Mouse (Mus musculus) intestine, embryonic 15.5 days (tissue): ENCODE data around the gene Rassf2. TPM values are rescaled to one million over a fixed set of nuclear protein-coding genes. Genes with fewer than 3 reads are reported as not detected.

ENCODE experiments used
- ATAC-seq: fragments of 200-750 bp; cut with Nextera tagmentation; 2 replicates; pipeline ENCODE4 v1.8.0; 2017; ENCODE audit warnings: moderate TSS enrichment, moderate library complexity
- H3K27ac ChIP-seq: fragments of 300-500 bp; sonication (generic); 2 replicates; pipeline ENCODE4 v1.5.1; 2015; ENCODE audit warnings: mild to moderate bottlenecking, inconsistent platforms
- H3K27me3 ChIP-seq: fragments of 300-500 bp; sonication (generic); replicated peaks from 2 replicates; pipeline ENCODE4 v1.6.1; 2015; ENCODE audit warnings: inconsistent platforms
- H3K36me3 ChIP-seq: fragments of 300-500 bp; sonication (generic); 2 replicates; pipeline ENCODE4 v1.6.1; 2015; ENCODE audit warnings: inconsistent platforms
- H3K4me1 ChIP-seq: fragments of 300-500 bp; sonication (generic); replicated peaks from 2 replicates; pipeline ENCODE4 v1.6.1; 2015; ENCODE audit warnings: inconsistent platforms
- H3K4me2 ChIP-seq: fragments of 300-500 bp; sonication (generic); replicated peaks from 2 replicates; pipeline ENCODE4 v1.6.1; 2015; ENCODE audit warnings: mild to moderate bottlenecking, inconsistent platforms
- H3K4me3 ChIP-seq: fragments of 300-500 bp; sonication (generic); replicated peaks from 2 replicates; pipeline ENCODE4 v1.5.1; 2015; ENCODE audit warnings: inconsistent platforms
- H3K9ac ChIP-seq: fragments of 300-500 bp; sonication (generic); 2 replicates; pipeline ENCODE4 v1.6.1; 2015; ENCODE audit warnings: inconsistent platforms
- H3K9me3 ChIP-seq: fragments of 300-500 bp; sonication (generic); 2 replicates; pipeline ENCODE4 v1.6.1; 2016; ENCODE audit warnings: inconsistent platforms
- WGBS: fragments of 180-500 bp; shearing (Covaris S2); methylation state at CpG from one replicate; pipeline ENCODE4 v1.1.7; 2015; 5-methylcytosine and 5-hydroxymethylcytosine counted together
- polyA plus RNA-seq: library from polyadenylated mRNA; unstranded; fragments of >200 nt; fragmentation: Nextera tagmentation; extraction: Ambion mirVana; gene quantifications from 2 replicates; pipeline ENCODE4 v1.2.1, GENCODE M21; 2015

Rassf2 gene
- polyA plus RNA-seq, 1 experiment from 2014 or later, result 7.6 TPM

- Histone ChIP-seq H3K9me3 (no peaks in the 10 kb centered on the region), H3K27me3 (no peaks in the 10 kb centered on the region), H3K36me3 (no peaks in the 10 kb centered on the region), H3K4me1 (0 out of 2 replicates have a peak, but pooled peaks cover 3% of the 10 kb centered on the region), H3K27ac (no peak overlapping the region), H3K4me3 (no peak overlapping the region), H3K9ac (no peak overlapping the region), H3K4me2 (no peak overlapping the region)
- whole genome bisulfite sequencing, result 72% methylated on average over 3 of the region's 3 CpGs
- 0 out of 2 replicates have a peak, but pooled peaks have one; percentile 40 for ATAC-seq
Measured at GRCm38 (mm10) chr2:132049491-132049890, 19.4 kb upstream of the Rassf2 start.

DNA sequence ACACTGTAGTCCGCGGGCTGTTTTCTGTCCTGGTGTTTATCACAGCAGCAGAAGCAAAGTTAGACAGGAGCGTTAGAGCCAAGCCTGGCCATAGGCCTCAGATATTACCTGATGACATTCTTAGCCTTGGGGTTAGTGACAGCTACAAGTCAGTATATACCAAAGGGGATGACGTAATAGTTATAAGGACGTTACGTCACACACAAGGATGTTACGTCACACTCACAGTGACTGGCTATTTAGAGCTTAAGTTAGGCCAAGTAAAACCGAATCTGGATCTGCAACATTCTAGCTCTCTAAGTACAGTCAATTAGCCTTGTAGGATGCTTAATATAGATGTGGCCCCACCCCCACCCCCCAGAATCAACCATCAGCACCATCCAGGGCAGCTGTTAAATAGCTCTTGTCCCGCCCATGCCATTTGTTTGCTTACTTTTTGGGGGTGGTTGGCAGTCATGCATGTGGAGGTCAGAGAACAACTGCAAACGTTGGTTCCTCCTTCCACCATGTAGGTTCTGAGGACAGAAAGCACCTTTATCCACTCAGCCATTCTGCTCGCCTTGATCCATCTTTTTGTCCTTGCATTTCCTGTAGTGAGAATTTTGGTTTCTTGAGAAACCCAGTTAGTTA, 18.2 kb upstream of the Rassf2 start:
- ATAC-seq, result no peak; the same call in 1 of the 2 replicates
- no peaks in the 10 kb centered on the region for H3K27me3 ChIP-seq
- H3K4me3 ChIP-seq, result no peak overlapping the region
- no peaks in the 10 kb centered on the region for H3K9me3 ChIP-seq
- no peaks in the 10 kb centered on the region for H3K36me3 ChIP-seq
- WGBS, result 65% methylated on average over 11 of the region's 11 CpGs
- 0 out of 2 replicates have a peak, but pooled peaks cover 3% of the 10 kb centered on the region for H3K4me1 ChIP-seq
- no peak overlapping the region for H3K4me2 ChIP-seq
- no peak overlapping the region for H3K9ac ChIP-seq
- H3K27ac ChIP-seq, result no peak overlapping the region

GRCm38 (mm10) chr2:132047364-132047763, 17.3 kb upstream of the Rassf2 start:
- no peak overlapping the region for H3K27ac ChIP-seq
- 77% methylated on average over 4 of the region's 4 CpGs for WGBS
- H3K9me3 ChIP-seq, result no peaks in the 10 kb centered on the region
- H3K4me3 ChIP-seq, result no peak overlapping the region
- no peak overlapping the region for H3K4me2 ChIP-seq
- no peak overlapping the region for H3K9ac ChIP-seq
- ATAC-seq, result no peak
- H3K36me3 ChIP-seq, result no peaks in the 10 kb centered on the region
- no peaks in the 10 kb centered on the region for H3K27me3 ChIP-seq
- H3K4me1 ChIP-seq, result 0 out of 2 replicates have a peak, but pooled peaks cover 7% of the 10 kb centered on the region

DNA sequence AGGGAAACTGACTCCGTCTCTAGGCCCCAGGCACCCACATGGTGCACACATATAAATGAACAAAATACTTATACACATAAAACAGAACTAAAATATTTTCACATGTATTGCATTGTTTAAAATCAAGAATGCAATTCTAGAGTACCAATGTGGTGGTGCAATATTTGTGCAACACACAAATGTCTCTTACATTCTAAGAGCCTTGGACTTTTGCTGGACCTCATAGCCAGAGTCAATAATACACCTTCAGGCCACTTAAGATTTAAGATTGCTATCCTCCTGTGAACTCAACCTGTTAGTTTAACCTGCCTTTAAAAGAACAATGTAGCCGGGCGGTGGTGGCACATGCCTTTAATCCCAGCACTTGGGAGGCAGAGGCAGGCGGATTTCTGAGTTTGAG, 16.6 kb upstream of the Rassf2 start:
- Histone ChIP-seq H3K27ac (no peak overlapping the region), H3K4me3 (no peak overlapping the region), H3K36me3 (no peaks in the 10 kb centered on the region), H3K4me2 (no peak overlapping the region), H3K4me1 (0 out of 2 replicates have a peak, but pooled peaks cover 7% of the 10 kb centered on the region), H3K9me3 (no peaks in the 10 kb centered on the region), H3K27me3 (no peaks in the 10 kb centered on the region), H3K9ac (no peak overlapping the region)
- 94% methylated on average over 4 of the region's 4 CpGs for WGBS
- ATAC-seq, result no peak

DNA sequence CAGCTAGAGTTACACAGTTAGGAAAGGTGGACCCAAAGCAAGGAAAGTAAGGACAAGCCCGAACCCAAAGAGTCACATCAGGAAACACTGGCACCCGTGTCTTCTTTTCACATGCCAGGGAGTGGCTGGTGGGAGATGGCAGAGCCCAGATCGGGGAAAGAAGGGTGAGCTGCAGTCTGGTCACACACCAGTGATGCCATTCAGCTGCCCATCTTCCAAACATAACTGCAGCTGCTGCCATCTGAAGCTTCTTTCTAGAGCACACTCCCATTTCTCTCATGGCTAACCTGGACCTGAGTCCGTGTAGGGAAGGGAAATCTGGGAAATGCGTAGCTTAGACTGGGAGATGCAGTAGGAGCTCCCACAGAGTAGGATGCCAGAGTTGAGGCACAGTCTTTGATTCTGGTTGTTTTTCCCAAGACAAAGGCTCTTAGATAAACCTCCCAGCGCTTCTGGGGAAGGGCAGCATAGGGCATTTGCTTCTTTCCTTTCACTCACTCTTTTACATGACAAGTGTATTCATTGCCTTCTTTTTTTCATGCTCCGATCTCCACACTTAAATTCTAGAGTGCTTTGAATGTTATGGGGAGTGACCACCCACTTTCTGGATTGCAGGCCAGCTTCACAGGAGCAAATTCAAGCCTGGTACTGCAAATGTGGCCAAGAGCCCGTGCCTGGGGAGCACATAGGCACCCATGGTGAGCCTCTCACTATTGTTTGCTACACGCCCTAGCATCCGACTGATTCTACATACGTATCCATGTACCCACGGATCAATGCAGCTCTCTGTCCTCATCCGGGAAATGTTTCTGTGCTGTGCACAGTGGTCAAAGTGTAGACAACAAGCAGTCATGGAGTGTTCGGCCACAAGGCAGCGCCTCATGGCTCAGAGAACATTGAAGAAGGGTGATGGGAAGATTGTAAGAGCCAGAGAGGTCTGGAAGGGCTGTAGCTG, 14.5 kb upstream of the Rassf2 start:
- H3K4me3 ChIP-seq, result no peak overlapping the region
- H3K9me3 ChIP-seq, result no peaks in the 10 kb centered on the region
- H3K36me3 ChIP-seq, result no peaks in the 10 kb centered on the region
- no peak overlapping the region for H3K4me2 ChIP-seq
- H3K27me3 ChIP-seq, result no peaks in the 10 kb centered on the region
- 0 out of 2 replicates have a peak, but pooled peaks cover 7% of the 10 kb centered on the region for H3K4me1 ChIP-seq
- 0 out of 2 replicates have a peak overlapping the region, but pooled peaks have one; percentile 19 for H3K27ac ChIP-seq
- no peak overlapping the region for H3K9ac ChIP-seq
- no peak for ATAC-seq
- WGBS, result 78% methylated on average over 15 of the region's 15 CpGs

DNA sequence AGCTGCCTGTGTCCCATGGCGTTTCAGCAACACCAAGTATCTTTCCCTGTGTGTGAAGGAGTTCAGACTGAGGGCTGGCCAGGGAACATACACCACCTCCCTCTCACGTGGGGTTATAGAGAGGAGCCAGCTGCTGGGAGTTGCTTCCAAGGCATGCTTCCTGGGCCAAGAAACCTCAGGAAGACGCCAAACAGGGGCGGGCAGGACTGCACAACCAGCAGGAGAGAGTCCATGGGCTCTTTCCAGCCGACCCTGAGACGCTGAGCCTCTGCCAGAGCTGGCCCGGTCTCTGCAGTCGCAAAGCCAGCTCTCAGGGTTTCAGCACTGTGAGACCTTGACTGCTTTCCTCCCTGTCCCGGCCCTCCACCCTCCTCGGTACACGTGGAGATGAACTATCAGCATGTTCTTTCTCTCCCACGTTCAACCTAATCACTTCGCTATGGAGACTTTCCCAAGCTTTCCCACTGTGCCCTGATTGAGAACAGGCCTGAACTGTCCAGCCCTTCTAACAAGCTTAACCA, 13.1 kb upstream of the Rassf2 start:
- Histone ChIP-seq H3K4me1 (0 out of 2 replicates have a peak, but pooled peaks cover 4% of the 10 kb centered on the region), H3K27me3 (no peaks in the 10 kb centered on the region), H3K4me2 (peak overlapping the region; percentile 27; the same call in 1 of the 2 replicates), H3K9me3 (no peaks in the 10 kb centered on the region), H3K9ac (no peak overlapping the region), H3K4me3 (no peak overlapping the region), H3K36me3 (no peaks in the 10 kb centered on the region), H3K27ac (peak overlapping the region; percentile 81)
- ATAC-seq, result peak; percentile 92
- 25% methylated on average over 13 of the region's 13 CpGs for WGBS

DNA sequence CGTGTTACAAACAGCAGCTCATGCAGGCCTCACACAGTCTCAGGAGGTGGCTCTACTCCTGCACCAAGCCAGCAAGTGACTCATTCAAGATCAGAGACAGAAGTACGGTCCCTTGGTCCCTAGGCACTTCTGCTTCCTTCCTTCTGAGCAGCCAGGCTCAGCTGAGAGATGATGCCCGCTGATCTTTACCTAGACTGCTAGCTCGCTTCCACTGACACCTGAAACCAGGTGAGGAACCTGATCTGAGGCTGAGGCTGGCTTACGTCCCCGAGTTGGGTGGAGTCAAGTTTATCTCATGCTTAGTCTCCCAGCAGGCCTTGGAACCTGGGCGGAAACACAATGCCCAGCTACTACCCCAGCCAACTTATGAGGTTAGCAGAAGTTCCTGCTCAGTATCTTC, 9.8 kb upstream of the Rassf2 start:
- ATAC-seq, result no peak
- 60% methylated on average over 7 of the region's 7 CpGs for WGBS
- no peak overlapping the region for H3K9ac ChIP-seq
- H3K36me3 ChIP-seq, result no peaks in the 10 kb centered on the region
- H3K4me1 ChIP-seq, result 0 out of 2 replicates have a peak, but pooled peaks cover 4% of the 10 kb centered on the region
- no peak overlapping the region for H3K27ac ChIP-seq
- H3K9me3 ChIP-seq, result no peaks in the 10 kb centered on the region
- H3K4me2 ChIP-seq, result no peak overlapping the region
- H3K27me3 ChIP-seq, result no peaks in the 10 kb centered on the region
- no peak overlapping the region for H3K4me3 ChIP-seq

GRCm38 (mm10) chr2:132036326-132036725, 6.3 kb upstream of the Rassf2 start:
- Histone ChIP-seq H3K4me1 (peaks cover under 1% of the 10 kb centered on the region; the same call in 1 of the 2 replicates), H3K4me3 (no peak overlapping the region), H3K9me3 (no peaks in the 10 kb centered on the region), H3K4me2 (no peak overlapping the region), H3K27me3 (no peaks in the 10 kb centered on the region), H3K27ac (no peak overlapping the region), H3K36me3 (no peaks in the 10 kb centered on the region), H3K9ac (no peak overlapping the region)
- WGBS, result 70% methylated on average over 5 of the region's 5 CpGs
- no peak for ATAC-seq

- no peak overlapping the region for H3K4me3 ChIP-seq
- no peak for ATAC-seq
- H3K4me1 ChIP-seq, result peaks cover 9% of the 10 kb centered on the region
- no peaks in the 10 kb centered on the region for H3K27me3 ChIP-seq
- H3K9ac ChIP-seq, result no peak overlapping the region
- no peak overlapping the region for H3K27ac ChIP-seq
- H3K4me2 ChIP-seq, result no peak overlapping the region
- no peaks in the 10 kb centered on the region for H3K9me3 ChIP-seq
- 73% methylated on average over 11 of the region's 11 CpGs for WGBS
- no peaks in the 10 kb centered on the region for H3K36me3 ChIP-seq
Measured at GRCm38 (mm10) chr2:132035470-132035835, 5.4 kb upstream of the Rassf2 start.

GRCm38 (mm10) chr2:132034590-132035469, 4.8 kb upstream of the Rassf2 start:
- H3K36me3 ChIP-seq, result no peaks in the 10 kb centered on the region
- WGBS, result 82% methylated on average over 4 of the region's 4 CpGs
- no peaks in the 10 kb centered on the region for H3K27me3 ChIP-seq
- H3K27ac ChIP-seq, result no peak overlapping the region
- no peak overlapping the region for H3K4me3 ChIP-seq
- no peak overlapping the region for H3K4me2 ChIP-seq
- H3K4me1 ChIP-seq, result peaks cover 10% of the 10 kb centered on the region
- no peak overlapping the region for H3K9ac ChIP-seq
- ATAC-seq, result no peak
- no peaks in the 10 kb centered on the region for H3K9me3 ChIP-seq

GRCm38 (mm10) chr2:132031364-132032095, 1.5 kb upstream of the Rassf2 start:
- H3K4me2 ChIP-seq, result 0 out of 2 replicates have a peak overlapping the region, but pooled peaks have one; percentile 98
- WGBS, result 76% methylated on average over 11 of the region's 11 CpGs
- H3K27ac ChIP-seq, result peak overlapping the region; percentile 66
- H3K4me1 ChIP-seq, result peaks cover 23% of the 10 kb centered on the region
- H3K4me3 ChIP-seq, result no peak overlapping the region
- H3K36me3 ChIP-seq, result no peaks in the 10 kb centered on the region
- no peaks in the 10 kb centered on the region for H3K9me3 ChIP-seq
- no peak for ATAC-seq
- no peak overlapping the region for H3K9ac ChIP-seq
- peaks cover 20% of the 10 kb centered on the region for H3K27me3 ChIP-seq
